Mouse (Mus musculus): Measurements from ENCODE around the gene Eefsec. TPM values are rescaled to one million over a fixed set of nuclear protein-coding genes. Genes with fewer than 3 reads are reported as not detected.

Gene Eefsec
- polyA plus RNA-seq, 1 experiment from 2014 or later, result 41.3 TPM

DNA sequence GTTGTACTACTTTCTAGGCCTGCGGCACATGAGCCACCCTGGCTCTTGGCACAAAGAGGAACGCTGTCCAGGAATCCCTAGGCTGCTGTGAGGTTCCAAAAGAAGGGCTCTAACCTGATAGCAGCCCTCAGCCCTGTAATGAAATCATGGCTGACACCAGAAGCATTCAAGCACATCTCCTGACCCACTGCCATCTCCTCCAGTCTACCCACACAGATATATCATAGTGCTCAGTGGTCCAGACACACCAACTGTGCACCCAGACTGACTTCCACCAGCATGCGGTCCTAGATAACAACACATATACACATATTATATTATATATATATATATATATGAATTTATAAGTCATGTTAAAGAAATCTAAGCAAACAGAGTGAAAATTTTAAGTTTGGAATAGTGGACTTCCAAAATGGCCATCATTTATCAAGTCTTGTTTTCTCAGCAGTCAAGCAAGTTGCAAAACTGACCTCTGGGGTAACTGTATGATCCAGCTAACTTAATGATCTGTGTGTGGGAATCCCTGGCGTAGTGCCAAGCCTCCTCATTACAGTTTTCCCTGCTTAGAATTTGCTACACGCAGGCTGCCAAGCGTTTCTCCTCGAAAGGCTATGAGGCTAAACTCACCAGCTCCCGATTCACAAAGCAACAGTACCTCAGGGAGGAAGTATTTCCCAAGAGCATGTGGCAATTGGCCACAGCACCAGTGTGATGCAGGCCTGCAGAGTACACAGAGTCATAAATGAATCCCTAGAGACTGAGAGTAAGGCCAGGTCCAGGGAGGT lies 76.3 kb downstream of the Eefsec start:
- H3K27me3 ChIP-seq (ENCODE audit: control insufficient read depth, insufficient read depth, low read length), result no peaks in the 10 kb centered on the region
- no peaks in the 10 kb centered on the region for H3K4me1 ChIP-seq (replicated peaks; ENCODE audit: control insufficient read depth, insufficient read depth, low read length)
- no peak overlapping the region for H3K4me2 ChIP-seq (ENCODE audit: low read depth, low read length, severe bottlenecking)
- no peak overlapping the region for H3K9ac ChIP-seq (ENCODE audit: low read length)
- H3K27ac ChIP-seq (ENCODE audit: low read depth, low read length), result no peak overlapping the region
- no peaks in the 10 kb centered on the region for H3K9me3 ChIP-seq (ENCODE audit: control insufficient read depth, low read length)
- H3K4me3 ChIP-seq (ENCODE audit: low read depth, low read length), result no peak overlapping the region
- ATAC-seq (replicated peaks; ENCODE audit: low FRiP score) (no peak), DNase-seq (ENCODE audit: low spot score) (no peak)
- no peaks in the 10 kb centered on the region for H3K36me3 ChIP-seq (ENCODE audit: control insufficient read depth, insufficient read depth, low read length)
- WGBS, result 91% methylated on average over 8 of the region's 8 CpGs

DNA sequence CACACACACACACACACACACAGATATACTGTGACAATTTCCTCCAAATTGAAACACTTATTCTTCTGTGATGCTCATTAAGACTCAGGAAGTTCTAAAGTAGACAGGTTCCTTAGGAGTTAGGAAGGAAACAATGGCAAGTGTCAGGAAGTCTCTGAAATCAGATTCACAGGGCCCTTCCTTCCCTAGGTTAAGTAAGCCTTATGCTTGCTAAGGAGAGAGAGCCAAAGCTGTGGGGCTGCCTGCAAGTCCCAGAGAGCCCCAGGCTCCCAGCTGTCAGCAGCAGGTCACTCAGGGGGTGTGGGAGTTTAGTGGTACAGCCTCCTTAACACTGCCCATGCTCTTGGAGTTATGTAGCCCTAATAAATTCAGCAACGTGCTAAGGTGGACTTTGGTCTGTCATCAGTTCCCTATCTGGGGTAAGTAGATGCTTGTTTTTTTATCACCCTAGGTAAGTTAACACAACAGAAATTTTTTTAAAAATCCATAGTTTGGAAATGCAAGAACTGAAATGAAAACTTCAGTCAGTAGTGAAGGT lies 82.8 kb downstream of the Eefsec start:
- 78% methylated on average over 1 of the region's 1 CpGs for WGBS
- Histone ChIP-seq H3K27ac (ENCODE audit: low read depth, low read length) (no peak overlapping the region), H3K4me2 (ENCODE audit: low read depth, low read length, severe bottlenecking) (no peak overlapping the region), H3K36me3 (ENCODE audit: control insufficient read depth, insufficient read depth, low read length) (no peaks in the 10 kb centered on the region), H3K27me3 (ENCODE audit: control insufficient read depth, insufficient read depth, low read length) (no peaks in the 10 kb centered on the region), H3K9ac (ENCODE audit: low read length) (no peak overlapping the region), H3K4me3 (ENCODE audit: low read depth, low read length) (no peak overlapping the region), H3K4me1 (replicated peaks; ENCODE audit: control insufficient read depth, insufficient read depth, low read length) (no peaks in the 10 kb centered on the region), H3K9me3 (ENCODE audit: control insufficient read depth, low read length) (no peaks in the 10 kb centered on the region)
- DNase-seq (ENCODE audit: low spot score) (no peak), ATAC-seq (replicated peaks; ENCODE audit: low FRiP score) (no peak)

GRCm38 (mm10) chr6:88361096-88361495 lies 85.2 kb downstream of the Eefsec start:
- H3K9me3 ChIP-seq (ENCODE audit: control insufficient read depth, low read length), result no peaks in the 10 kb centered on the region
- H3K4me1 ChIP-seq (replicated peaks; ENCODE audit: control insufficient read depth, insufficient read depth, low read length), result no peaks in the 10 kb centered on the region
- no peak overlapping the region for H3K4me3 ChIP-seq (ENCODE audit: low read depth, low read length)
- H3K27me3 ChIP-seq (ENCODE audit: control insufficient read depth, insufficient read depth, low read length), result no peaks in the 10 kb centered on the region
- no peaks in the 10 kb centered on the region for H3K36me3 ChIP-seq (ENCODE audit: control insufficient read depth, insufficient read depth, low read length)
- no peak for ATAC-seq (replicated peaks; ENCODE audit: low FRiP score)
- 92% methylated on average over 1 of the region's 1 CpGs for WGBS
- H3K9ac ChIP-seq (ENCODE audit: low read length), result no peak overlapping the region
- DNase-seq (ENCODE audit: low spot score), result no peak
- no peak overlapping the region for H3K4me2 ChIP-seq (ENCODE audit: low read depth, low read length, severe bottlenecking)
- H3K27ac ChIP-seq (ENCODE audit: low read depth, low read length), result no peak overlapping the region

DNA sequence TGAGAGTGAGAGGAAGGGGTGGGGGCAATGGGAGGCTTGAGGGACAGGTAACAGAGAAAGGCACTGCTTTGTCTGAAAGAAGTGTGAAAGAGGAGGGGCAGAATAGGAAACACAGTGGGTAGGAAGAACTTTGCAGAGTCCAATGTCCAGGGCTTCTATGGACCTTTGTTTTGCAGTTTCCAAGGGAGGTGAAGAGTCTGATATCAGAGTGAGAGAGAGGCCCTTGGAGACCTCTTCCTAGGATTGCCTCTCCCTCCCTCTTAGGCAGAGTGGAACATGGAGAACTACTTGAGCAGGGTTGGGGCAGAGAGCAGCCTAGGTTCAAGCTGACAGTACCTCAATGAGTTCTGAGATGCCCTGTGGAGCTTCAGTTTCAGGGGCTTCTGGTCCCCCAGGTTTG lies 88.1 kb downstream of the Eefsec start:
- ATAC-seq (replicated peaks; ENCODE audit: low FRiP score), result no peak
- H3K4me1 ChIP-seq (replicated peaks; ENCODE audit: control insufficient read depth, insufficient read depth, low read length), result no peaks in the 10 kb centered on the region
- no peak overlapping the region for H3K4me2 ChIP-seq (ENCODE audit: low read depth, low read length, severe bottlenecking)
- H3K27ac ChIP-seq (ENCODE audit: low read depth, low read length), result no peak overlapping the region
- H3K4me3 ChIP-seq (ENCODE audit: low read depth, low read length), result no peak overlapping the region
- no peaks in the 10 kb centered on the region for H3K27me3 ChIP-seq (ENCODE audit: control insufficient read depth, insufficient read depth, low read length)
- no peak overlapping the region for H3K9ac ChIP-seq (ENCODE audit: low read length)
- H3K9me3 ChIP-seq (ENCODE audit: control insufficient read depth, low read length), result no peaks in the 10 kb centered on the region
- DNase-seq (ENCODE audit: low spot score), result no peak
- no peaks in the 10 kb centered on the region for H3K36me3 ChIP-seq (ENCODE audit: control insufficient read depth, insufficient read depth, low read length)

DNA sequence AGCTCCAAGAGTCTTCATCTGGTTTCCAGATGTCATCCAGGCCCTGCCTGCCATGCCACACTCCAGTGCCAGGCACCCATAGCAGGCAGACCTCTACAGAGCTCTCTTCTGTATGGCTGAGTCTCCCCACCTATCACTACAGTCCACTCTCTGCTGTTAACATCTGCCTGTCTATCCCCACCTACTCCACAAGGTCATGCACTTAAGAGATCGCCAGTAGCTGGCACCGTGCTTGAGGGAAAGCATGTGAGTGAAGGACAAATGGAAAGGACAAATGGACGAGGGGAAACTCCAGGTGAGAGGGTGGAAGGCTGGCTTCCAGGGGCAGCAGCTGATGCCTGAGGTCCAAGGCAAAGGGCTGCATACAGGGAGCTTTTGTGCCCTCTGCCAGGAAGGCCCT lies 90.5 kb downstream of the Eefsec start:
- H3K27me3 ChIP-seq (ENCODE audit: control insufficient read depth, insufficient read depth, low read length), result no peaks in the 10 kb centered on the region
- no peak overlapping the region for H3K27ac ChIP-seq (ENCODE audit: low read depth, low read length)
- no peak for ATAC-seq (replicated peaks; ENCODE audit: low FRiP score)
- no peaks in the 10 kb centered on the region for H3K9me3 ChIP-seq (ENCODE audit: control insufficient read depth, low read length)
- H3K4me1 ChIP-seq (replicated peaks; ENCODE audit: control insufficient read depth, insufficient read depth, low read length), result no peaks in the 10 kb centered on the region
- H3K9ac ChIP-seq (ENCODE audit: low read length), result no peak overlapping the region
- WGBS, result 79% methylated on average over 3 of the region's 3 CpGs
- H3K4me3 ChIP-seq (ENCODE audit: low read depth, low read length), result no peak overlapping the region
- H3K36me3 ChIP-seq (ENCODE audit: control insufficient read depth, insufficient read depth, low read length), result no peaks in the 10 kb centered on the region
- DNase-seq (ENCODE audit: low spot score), result no peak
- H3K4me2 ChIP-seq (ENCODE audit: low read depth, low read length, severe bottlenecking), result no peak overlapping the region

GRCm38 (mm10) chr6:88352541-88352940 lies 93.8 kb downstream of the Eefsec start:
- Histone ChIP-seq H3K36me3 (ENCODE audit: control insufficient read depth, insufficient read depth, low read length) (no peaks in the 10 kb centered on the region), H3K9ac (ENCODE audit: low read length) (no peak overlapping the region), H3K27ac (ENCODE audit: low read depth, low read length) (no peak overlapping the region), H3K4me2 (ENCODE audit: low read depth, low read length, severe bottlenecking) (no peak overlapping the region), H3K4me1 (replicated peaks; ENCODE audit: control insufficient read depth, insufficient read depth, low read length) (no peaks in the 10 kb centered on the region), H3K9me3 (ENCODE audit: control insufficient read depth, low read length) (no peaks in the 10 kb centered on the region), H3K4me3 (ENCODE audit: low read depth, low read length) (no peak overlapping the region), H3K27me3 (ENCODE audit: control insufficient read depth, insufficient read depth, low read length) (no peaks in the 10 kb centered on the region)
- no peak for ATAC-seq (replicated peaks; ENCODE audit: low FRiP score)
- WGBS, result 66% methylated on average over 4 of the region's 4 CpGs
- DNase-seq (ENCODE audit: low spot score), result no peak

DNA sequence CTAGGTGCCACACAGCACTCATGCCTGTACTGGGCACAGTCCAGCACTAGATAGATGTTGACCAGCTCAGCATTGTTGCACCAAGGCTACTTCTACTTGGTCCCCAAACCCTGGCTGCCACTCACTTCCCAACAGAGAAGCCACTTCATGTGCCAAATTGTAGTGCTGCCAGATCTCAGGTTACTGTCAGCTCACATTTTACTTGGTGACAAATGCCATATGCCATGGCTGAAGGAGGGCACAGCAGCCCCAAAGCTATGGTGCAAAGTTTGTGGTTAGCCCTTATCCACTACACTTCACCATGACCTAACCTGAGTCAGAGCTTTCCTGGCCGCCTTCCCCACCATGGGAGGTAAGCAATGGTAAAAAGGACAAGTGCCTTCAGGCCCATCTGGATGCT lies 99.6 kb downstream of the Eefsec start:
- no peak for ATAC-seq (replicated peaks; ENCODE audit: low FRiP score)
- H3K27me3 ChIP-seq (ENCODE audit: control insufficient read depth, insufficient read depth, low read length), result no peaks in the 10 kb centered on the region
- H3K9ac ChIP-seq (ENCODE audit: low read length), result no peak overlapping the region

DNA sequence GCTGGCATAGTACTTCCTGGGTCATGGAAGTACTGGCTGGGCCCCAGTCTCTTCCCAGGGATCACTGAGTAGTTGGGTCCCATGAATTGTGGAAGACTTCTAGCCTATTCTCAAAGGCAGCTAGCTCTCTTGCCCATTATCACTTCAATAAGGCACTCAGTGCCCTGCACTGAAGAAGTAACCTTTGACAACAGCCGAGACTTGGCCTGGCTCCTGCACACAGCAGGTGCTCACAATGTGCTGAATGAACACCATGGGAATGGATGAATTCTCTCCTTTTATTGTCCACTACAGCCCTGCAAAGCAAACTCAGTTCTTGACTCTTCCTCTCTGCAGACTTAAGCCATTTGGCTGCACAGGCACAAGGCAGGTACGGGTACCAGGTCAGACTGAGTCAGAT lies 101.0 kb downstream of the Eefsec start:
- no peak overlapping the region for H3K27ac ChIP-seq (ENCODE audit: low read depth, low read length)
- WGBS, result 70% methylated on average over 2 of the region's 2 CpGs

More for the DNA sequence above, 99.6 kb downstream of the Eefsec start:
- WGBS, result 95% methylated on average over 1 of the region's 1 CpGs
- Histone ChIP-seq H3K36me3 (ENCODE audit: control insufficient read depth, insufficient read depth, low read length) (no peaks in the 10 kb centered on the region), H3K4me1 (replicated peaks; ENCODE audit: control insufficient read depth, insufficient read depth, low read length) (no peaks in the 10 kb centered on the region; the same call in 1 of the 2 replicates), H3K27ac (ENCODE audit: low read depth, low read length) (no peak overlapping the region), H3K4me3 (ENCODE audit: low read depth, low read length) (no peak overlapping the region), H3K9me3 (ENCODE audit: control insufficient read depth, low read length) (no peaks in the 10 kb centered on the region), H3K4me2 (ENCODE audit: low read depth, low read length, severe bottlenecking) (no peak overlapping the region)
- no peak for DNase-seq (ENCODE audit: low spot score)

More for the DNA sequence above, 101.0 kb downstream of the Eefsec start:
- H3K4me3 ChIP-seq (ENCODE audit: low read depth, low read length), result no peak overlapping the region
- no peak overlapping the region for H3K4me2 ChIP-seq (ENCODE audit: low read depth, low read length, severe bottlenecking)
- DNase-seq (ENCODE audit: low spot score) (no peak), ATAC-seq (replicated peaks; ENCODE audit: low FRiP score) (no peak)
- no peaks in the 10 kb centered on the region for H3K27me3 ChIP-seq (ENCODE audit: control insufficient read depth, insufficient read depth, low read length)
- H3K36me3 ChIP-seq (ENCODE audit: control insufficient read depth, insufficient read depth, low read length), result no peaks in the 10 kb centered on the region
- no peaks in the 10 kb centered on the region for H3K9me3 ChIP-seq (ENCODE audit: control insufficient read depth, low read length)
- H3K9ac ChIP-seq (ENCODE audit: low read length), result no peak overlapping the region
- no peaks in the 10 kb centered on the region; the same call in 1 of the 2 replicates for H3K4me1 ChIP-seq (replicated peaks; ENCODE audit: control insufficient read depth, insufficient read depth, low read length)
